Mouse (Mus musculus) heart, postnatal 0 days (tissue): ENCODE measurements around the gene Tom1l1.

ENCODE experiments used
- CTCF ChIP-seq: IDR thresholded peaks from 2 replicates; pipeline ENCODE4 v1.5.1; 2016; ENCODE audit warnings: antibody characterized with exemption, control low read depth, low read depth
- EP300 ChIP-seq: IDR thresholded peaks from 2 replicates; pipeline ENCODE4 v1.6.1; 2016; ENCODE audit warnings: antibody characterized with exemption, low read depth

- no peak for TF ChIP-seq CTCF
- TF ChIP-seq EP300: no peak
Measured at GRCm38 (mm10) chr11:90595826-90596225, 92.3 kb downstream of the Tom1l1 start.
